Mouse (Mus musculus) C2C12 (cell line): ENCODE results near the gene Golga1.

ENCODE experiments used
- CTCF ChIP-seq: IDR thresholded peaks from one replicate; pipeline ENCODE4 v1.5.1; 2011; ENCODE audit not compliant: control insufficient read depth, insufficient read depth, insufficient read length
- FOSL1 ChIP-seq: IDR thresholded peaks from one replicate; pipeline ENCODE4 v1.8.0; 2011; ENCODE audit warnings: mild to moderate bottlenecking, low read length; ENCODE audit not compliant: poor library complexity, insufficient read depth, severe bottlenecking

DNA sequence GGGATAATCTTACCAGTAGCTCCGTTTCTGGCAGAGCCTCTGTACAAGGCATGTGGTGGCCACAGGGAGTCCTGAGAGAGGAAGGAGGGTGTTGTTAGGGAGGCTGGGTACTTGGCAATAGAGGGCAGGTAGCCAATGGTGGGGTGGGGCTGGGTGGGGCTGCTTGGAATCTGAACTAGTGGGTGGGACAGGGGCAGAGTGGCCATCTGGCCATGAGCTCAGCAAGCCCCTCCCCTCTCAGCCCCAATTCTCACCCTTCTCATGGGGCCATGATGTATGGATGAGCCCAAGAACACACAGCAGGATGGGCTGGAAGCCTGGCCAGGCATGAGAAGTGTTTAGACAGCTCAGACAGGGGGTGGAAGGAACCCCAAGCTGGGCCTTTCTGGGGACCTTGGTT, 78.0 kb downstream of the Golga1 start:
- TF ChIP-seq FOSL1 (no peak), CTCF (no peak)
